Mouse (Mus musculus): Measurements from ENCODE around the gene Gm813. TPM values are rescaled to one million over a fixed set of nuclear protein-coding genes. Genes with fewer than 3 reads are reported as not detected.

The Gm813 gene
- total RNA-seq, 2 experiments from 2014 or later = not detected

GRCm38 (mm10) chr16:58635866-58636265 is 19.1 kb upstream of the Gm813 start:
- no peak overlapping the region for H3K4me3 ChIP-seq
- TF ChIP-seq CTCF (IDR thresholded peaks at IDR 0.05) = no peak

GRCm38 (mm10) chr16:58629736-58630135 is 13.0 kb upstream of the Gm813 start:
- H3K27ac ChIP-seq = no peak overlapping the region
- TF ChIP-seq CTCF (IDR thresholded peaks at IDR 0.05) = no peak
- DNase-seq (ENCODE audit: extremely low spot score in 1 of 2, low spot score in 2 of 2) = no peak
- no peak overlapping the region for H3K4me3 ChIP-seq
- intact Hi-C loops (cut with DNase I) = no loop called here

More at GRCm38 (mm10) chr16:58635866-58636265, 19.1 kb upstream of the Gm813 start:
- intact Hi-C loops (cut with DNase I) = no loop called here
- no peak overlapping the region for H3K27ac ChIP-seq
- no peak for DNase-seq (ENCODE audit: extremely low spot score in 1 of 2, low spot score in 2 of 2)

- intact Hi-C loops (cut with DNase I) = no loop called here
- Histone ChIP-seq H3K4me3 (no peak overlapping the region), H3K27ac (no peak overlapping the region)
- DNase-seq (ENCODE audit: extremely low spot score in 1 of 2, low spot score in 2 of 2) = no peak
- no peak for TF ChIP-seq CTCF (IDR thresholded peaks at IDR 0.05)
Measured at GRCm38 (mm10) chr16:58628968-58629367, 12.2 kb upstream of the Gm813 start.

GRCm38 (mm10) chr16:58628336-58628680 is 11.5 kb upstream of the Gm813 start:
- intact Hi-C loops (cut with DNase I) = no loop called here
- no peak for TF ChIP-seq CTCF (IDR thresholded peaks at IDR 0.05)
- no peak for DNase-seq (ENCODE audit: extremely low spot score in 1 of 2, low spot score in 2 of 2)
- Histone ChIP-seq H3K27ac (no peak overlapping the region), H3K4me3 (no peak overlapping the region)

GRCm38 (mm10) chr16:58627597-58628335 is 11.0 kb upstream of the Gm813 start:
- intact Hi-C loops (cut with DNase I) = loop anchor here (2.0 kb wide), 1 partner anchor 777 kb away; no protein-coding TSS in a partner anchor
- DNase-seq (ENCODE audit: extremely low spot score in 1 of 2, low spot score in 2 of 2) = no peak
- TF ChIP-seq CTCF (IDR thresholded peaks at IDR 0.05) = peak; percentile 43
- Histone ChIP-seq H3K27ac (no peak overlapping the region), H3K4me3 (no peak overlapping the region)

GRCm38 (mm10) chr16:58623944-58624343 is 7.2 kb upstream of the Gm813 start:
- intact Hi-C loops (cut with DNase I) = loop anchor here (1.0 to 5.0 kb wide), 3 partner anchors 102 to 325 kb away; partner anchors contain the start of gene St3gal6

GRCm38 (mm10) chr16:58623114-58623513 is 6.3 kb upstream of the Gm813 start:
- intact Hi-C loops (cut with DNase I) = loop anchor here (5.0 kb wide), 1 partner anchor 101 kb away; the partner anchor contains the start of gene St3gal6
- DNase-seq (ENCODE audit: extremely low spot score in 1 of 2, low spot score in 2 of 2) = no peak
- Histone ChIP-seq H3K4me3 (no peak overlapping the region), H3K27ac (no peak overlapping the region)
- TF ChIP-seq CTCF (IDR thresholded peaks at IDR 0.05) = no peak

More at GRCm38 (mm10) chr16:58623944-58624343, 7.2 kb upstream of the Gm813 start:
- TF ChIP-seq CTCF (IDR thresholded peaks at IDR 0.05) = peak; percentile 88
- peak; percentile 20 to 31 for DNase-seq (ENCODE audit: extremely low spot score in 1 of 2, low spot score in 2 of 2)
- Histone ChIP-seq H3K27ac (no peak overlapping the region), H3K4me3 (no peak overlapping the region)

- H3K27ac ChIP-seq = no peak overlapping the region
- DNase-seq (ENCODE audit: extremely low spot score in 1 of 2, low spot score in 2 of 2) = no peak
- no peak overlapping the region for H3K4me3 ChIP-seq
- TF ChIP-seq CTCF (IDR thresholded peaks at IDR 0.05) = no peak
- intact Hi-C loops (cut with DNase I) = loop anchor here (5.0 kb wide), 1 partner anchor 100 kb away; the partner anchor contains the start of gene St3gal6
Measured at GRCm38 (mm10) chr16:58622377-58622776, 5.6 kb upstream of the Gm813 start.

- Histone ChIP-seq H3K27ac (no peak overlapping the region), H3K4me3 (no peak overlapping the region)
- TF ChIP-seq CTCF (IDR thresholded peaks at IDR 0.05) = no peak
- intact Hi-C loops (cut with DNase I) = no loop called here
- DNase-seq (ENCODE audit: extremely low spot score in 1 of 2, low spot score in 2 of 2) = no peak
Measured at GRCm38 (mm10) chr16:58617346-58617745, 568 bp upstream of the Gm813 start.

GRCm38 (mm10) chr16:58612969-58613368 is 3.8 kb downstream of the Gm813 start:
- no peak for TF ChIP-seq CTCF (IDR thresholded peaks at IDR 0.05)
- intact Hi-C loops (cut with DNase I) = no loop called here

GRCm38 (mm10) chr16:58607101-58607500 is 9.7 kb downstream of the Gm813 start:
- intact Hi-C loops (cut with DNase I) = no loop called here
- DNase-seq (ENCODE audit: extremely low spot score in 1 of 2, low spot score in 2 of 2) = no peak
- H3K4me3 ChIP-seq = no peak overlapping the region
- no peak for TF ChIP-seq CTCF (IDR thresholded peaks at IDR 0.05)
- no peak overlapping the region for H3K27ac ChIP-seq

More at GRCm38 (mm10) chr16:58612969-58613368, 3.8 kb downstream of the Gm813 start:
- DNase-seq (ENCODE audit: extremely low spot score in 1 of 2, low spot score in 2 of 2) = no peak
- Histone ChIP-seq H3K4me3 (no peak overlapping the region), H3K27ac (no peak overlapping the region)

- Histone ChIP-seq H3K4me3 (no peak overlapping the region), H3K27ac (no peak overlapping the region)
- DNase-seq (ENCODE audit: extremely low spot score in 1 of 2, low spot score in 2 of 2) = no peak
- no peak for TF ChIP-seq CTCF (IDR thresholded peaks at IDR 0.05)
- intact Hi-C loops (cut with DNase I) = no loop called here
Measured at GRCm38 (mm10) chr16:58604680-58605079, 12.1 kb downstream of the Gm813 start.

GRCm38 (mm10) chr16:58603831-58604230 is 12.9 kb downstream of the Gm813 start:
- Histone ChIP-seq H3K27ac (no peak overlapping the region), H3K4me3 (no peak overlapping the region)
- no peak for DNase-seq (ENCODE audit: extremely low spot score in 1 of 2, low spot score in 2 of 2)
- intact Hi-C loops (cut with DNase I) = no loop called here
- TF ChIP-seq CTCF (IDR thresholded peaks at IDR 0.05) = no peak
